Mouse (Mus musculus): ENCODE data around the gene Tet1. TPM values are rescaled to one million over a fixed set of nuclear protein-coding genes. Genes with fewer than 3 reads are reported as not detected.

The Tet1 gene
- total and polyA plus RNA-seq, 3 experiments = 0.08 TPM; not detected in 1

DNA sequence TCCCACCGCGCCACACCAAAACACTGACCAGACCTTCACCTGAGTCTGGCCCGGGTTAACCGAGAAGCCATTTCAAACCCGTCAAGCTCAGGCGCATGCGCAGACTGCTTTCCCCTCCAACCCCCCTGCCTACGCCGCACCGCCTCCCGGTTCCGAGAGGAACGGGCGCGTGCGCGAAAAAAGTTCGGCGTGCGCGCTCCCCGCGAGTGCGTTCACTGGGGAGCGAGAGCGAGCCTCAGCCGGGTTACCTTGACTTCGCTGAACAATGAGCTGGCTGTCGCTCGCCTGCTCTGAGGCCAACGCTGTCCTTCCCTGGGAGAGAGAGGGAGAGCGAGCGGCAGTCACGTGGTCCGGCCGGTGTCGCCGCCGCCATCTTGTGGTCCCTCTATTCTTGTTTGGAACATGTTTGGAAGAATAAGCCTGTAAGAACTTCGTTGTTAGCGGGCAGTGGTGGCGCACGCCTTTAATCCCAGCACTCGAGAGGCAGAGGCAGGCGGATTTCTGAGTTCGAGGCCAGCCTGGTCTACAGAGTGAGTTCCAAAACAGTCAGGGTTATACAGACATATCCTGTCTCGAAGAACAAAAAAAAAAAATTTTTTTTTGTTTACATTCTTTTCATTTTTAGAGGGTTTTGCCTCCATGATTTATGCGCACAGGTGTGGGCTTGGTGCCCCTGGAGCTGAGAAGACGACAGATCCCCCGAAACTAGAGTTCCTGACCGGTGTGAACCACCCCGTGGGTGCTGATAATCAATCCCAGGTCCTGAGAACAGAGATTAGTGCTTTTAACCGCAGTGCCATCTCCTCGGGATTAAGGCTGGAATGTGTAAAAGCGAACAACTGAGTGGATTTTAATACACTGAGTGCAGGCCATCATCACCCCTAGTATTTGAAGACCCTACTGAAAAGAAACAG, 116.4 kb downstream of the Tet1 start, which contains the start of gene Ccar1:
Gene Ccar1, minus strand, starts transcription at position 110 of the 914 bp plus-strand sequence.
- DNase-seq (ENCODE audit: low read depth, low spot score) = peak; percentile 98
- no peaks in the 10 kb centered on the region for H3K9me3 ChIP-seq (replicated peaks; ENCODE audit: insufficient read depth, low read length)
- peak within 1 kb of the TSS; percentile 86 for H3K27ac ChIP-seq (ENCODE audit: control insufficient read depth, low read depth, low read length)
- no peaks in the 10 kb centered on the region for H3K27me3 ChIP-seq (ENCODE audit: control insufficient read depth in 1 of 2, insufficient read depth in 2 of 2, low read length in 2 of 2)
- peaks cover 28% of the 10 kb centered on the region for H3K79me2 ChIP-seq (ENCODE audit: control insufficient read depth, insufficient read depth, low read length, poor library complexity)
- peak within 1 kb of the TSS; percentile 84 to 91 for H3K4me3 ChIP-seq (ENCODE audit: control insufficient read depth in 1 of 2, insufficient read depth in 1 of 2, low read depth in 2 of 2, low read length in 2 of 2)
- H3K4me1 ChIP-seq (ENCODE audit: control insufficient read depth in 1 of 2, insufficient read depth in 2 of 2, low read length in 2 of 2) = peaks cover 4 to 18% of the 10 kb centered on the region in 2 experiments; a peak in 2 of 4 replicates
- peaks cover 19 to 37% of the 10 kb centered on the region in 2 experiments for H3K36me3 ChIP-seq (ENCODE audit: control insufficient read depth in 1 of 2, insufficient read depth in 2 of 2, low read length in 2 of 2)
- peak within 1 kb of the TSS; percentile 84 for H3K9ac ChIP-seq (ENCODE audit: control insufficient read depth, low read depth, low read length, poor library complexity, severe bottlenecking)
- TF ChIP-seq ZC3H11A (IDR thresholded peaks at IDR 0.05; ENCODE audit: low read depth, low read length) (no peak), E2F4 (IDR thresholded peaks at IDR 0.05; ENCODE audit: borderline replicate concordance, low read depth, low read length) (no peak), NELFE (IDR thresholded peaks at IDR 0.05; ENCODE audit: low read depth, low read length) (peak; percentile 89), MAZ (IDR thresholded peaks at IDR 0.05; ENCODE audit: low read depth, low read length) (no peak; the same call in 1 of the 2 replicates), ELF1 (IDR thresholded peaks at IDR 0.05; ENCODE audit: low read depth, low read length) (no peak; the same call in none of the 2 replicates), POLR2A (IDR thresholded peaks at IDR 0.05; ENCODE audit: control insufficient read depth in 1 of 2, insufficient read depth in 1 of 2, low read depth in 1 of 2, low read length in 2 of 2, poor library complexity in 1 of 2) (peak; percentile 38 to 84; a peak in 3 of 4 replicates), ZNF384 (IDR thresholded peaks at IDR 0.05; ENCODE audit: low read depth, low read length) (no peak), POLR2AphosphoS2 (IDR thresholded peaks at IDR 0.05; ENCODE audit: low read length) (peak; percentile 87), RCOR1 (IDR thresholded peaks at IDR 0.05; ENCODE audit: low read depth, low read length) (peak; percentile 36; the same call in 1 of the 2 replicates), RAD21 (IDR thresholded peaks at IDR 0.05; ENCODE audit: low read depth, low read length) (no peak), CTCF (IDR thresholded peaks at IDR 0.05 in 2 of 3, conservative IDR thresholded peaks at IDR 0.05 in 1 of 3; ENCODE audit: control insufficient read depth in 1 of 3, insufficient read depth in 1 of 3, low read depth in 2 of 3, low read length in 3 of 3, poor library complexity in 1 of 3, severe bottlenecking in 1 of 3) (no peak), MYC (IDR thresholded peaks at IDR 0.05; ENCODE audit: low read depth, low read length) (peak; percentile 86), ZMIZ1 (IDR thresholded peaks at IDR 0.05; ENCODE audit: low read depth, low read length) (peak; percentile 76), NRF1 (IDR thresholded peaks at IDR 0.05; ENCODE audit: insufficient read depth, low read depth, low read length, poor library complexity, severe bottlenecking) (peak; percentile 93), TAL1 (IDR thresholded peaks at IDR 0.05; ENCODE audit: low read length) (no peak), USF2 (IDR thresholded peaks at IDR 0.05; ENCODE audit: borderline replicate concordance in 1 of 2, insufficient read depth in 1 of 2, low read depth in 1 of 2, low read length in 2 of 2) (peak; percentile 29 to 87; a peak in 2 of 4 replicates), MAX (IDR thresholded peaks at IDR 0.05; ENCODE audit: low read length) (peak; percentile 98), MEF2A (IDR thresholded peaks at IDR 0.05; ENCODE audit: extremely low read depth, insufficient replicate concordance, low read depth, low read length, poor library complexity, severe bottlenecking) (no peak), BHLHE40 (IDR thresholded peaks at IDR 0.05; ENCODE audit: borderline replicate concordance, low read depth, low read length) (no peak; the same call in 1 of the 2 replicates), MXI1 (IDR thresholded peaks at IDR 0.05; ENCODE audit: low read depth, low read length) (peak; percentile 60), CHD2 (IDR thresholded peaks at IDR 0.05; ENCODE audit: low read length) (no peak), ZKSCAN1 (IDR thresholded peaks at IDR 0.05; ENCODE audit: low read depth, low read length) (no peak), EP300 (IDR thresholded peaks at IDR 0.05; ENCODE audit: low read depth in 1 of 2, low read length in 2 of 2) (peak in 1 of 2 experiments; percentile 24; a peak in 2 of 4 replicates), POLR2AphosphoS5 (IDR thresholded peaks at IDR 0.05; ENCODE audit: borderline replicate concordance, low read depth, low read length) (no peak), GATA1 (IDR thresholded peaks at IDR 0.05; ENCODE audit: low read depth, low read length) (peak; percentile 3; the same call in 1 of the 2 replicates), MYB (IDR thresholded peaks at IDR 0.05; ENCODE audit: low read depth, low read length) (no peak), ETS1 (IDR thresholded peaks at IDR 0.05; ENCODE audit: low read depth, low read length) (0 out of 2 replicates have a peak, but pooled peaks have one; percentile 32), MAFK (IDR thresholded peaks at IDR 0.05; ENCODE audit: borderline replicate concordance, low read depth, low read length) (peak; percentile 69; the same call in 1 of the 2 replicates), CHD1 (IDR thresholded peaks at IDR 0.05; ENCODE audit: low read depth, low read length) (no peak), USF1 (IDR thresholded peaks at IDR 0.05; ENCODE audit: low read depth, low read length) (peak; percentile 97), GABPA (IDR thresholded peaks at IDR 0.05; ENCODE audit: low read depth, low read length) (no peak), TCF12 (IDR thresholded peaks at IDR 0.05; ENCODE audit: low read depth, low read length) (peak; percentile 31), JUND (IDR thresholded peaks at IDR 0.05; ENCODE audit: low read depth, low read length) (no peak), SMC3 (IDR thresholded peaks at IDR 0.05; ENCODE audit: low read depth, low read length) (no peak), SIN3A (IDR thresholded peaks at IDR 0.05; ENCODE audit: low read length) (peak; percentile 73)
